Mouse (Mus musculus) megakaryocyte, embryonic 14.5 days (primary cell): Measurements from ENCODE around the gene Sod2.

ENCODE experiments used
- FLI1 ChIP-seq: IDR thresholded peaks from 2 replicates; pipeline ENCODE4 v1.6.1; 2012; ENCODE audit warnings: low read length, inconsistent platforms, mixed read lengths
- GATA1 ChIP-seq: IDR thresholded peaks from 3 replicates; pipeline ENCODE4 v1.6.1; 2012; ENCODE audit warnings: mixed read lengths, low read length, inconsistent platforms, borderline replicate concordance

- TF ChIP-seq GATA1 (no peak), FLI1 (no peak)
These were observed 16.0 kb upstream of the Sod2 start for GRCm38 (mm10) chr17:12990567-12991145.
